Mouse (Mus musculus) embryonic facial prominence, embryonic 14.5 days (tissue): ENCODE measurements at regions not wholly inside any gene's neighbourhood (a gene's known extent, or its start where the extent isn't known, plus 50 kb on each side); places are given as distances from the start of the nearest gene placed in this dataset.
A peak's percentile ranks its signal among the peaks of the same experiment; 100 is the strongest.

Experiments used
- ATAC-seq: fragments of 200-750 bp; cut with Nextera tagmentation; 2 replicates; pipeline ENCODE4 v1.8.0; 2017; ENCODE audit warnings: low read depth, moderate number of reproducible peaks, moderate TSS enrichment
- DNase-seq: peaks from one replicate; pipeline ENCODE4 v3.0.0-alpha.2; 2015; ENCODE audit warnings: low spot score
- H3K27ac ChIP-seq: fragments of 300-500 bp; sonication (generic); replicated peaks from 2 replicates; pipeline ENCODE4 v1.5.1; 2014; ENCODE audit warnings: low read depth, mild to moderate bottlenecking, low read length, moderate library complexity
- H3K27me3 ChIP-seq: fragments of 300-500 bp; sonication (generic); replicated peaks from 2 replicates; pipeline ENCODE4 v1.6.1; 2014; ENCODE audit warnings: low read length; ENCODE audit not compliant: control insufficient read depth, insufficient read depth
- H3K36me3 ChIP-seq: fragments of 300-500 bp; sonication (generic); 2 replicates; pipeline ENCODE4 v1.6.1; 2014; ENCODE audit warnings: low read length, mixed read lengths; ENCODE audit not compliant: control insufficient read depth, insufficient read depth
- H3K4me1 ChIP-seq: fragments of 300-500 bp; sonication (generic); 2 replicates; pipeline ENCODE4 v1.6.1; 2014; ENCODE audit warnings: antibody characterized with exemption, low read length; ENCODE audit not compliant: control insufficient read depth, insufficient read depth
- H3K4me2 ChIP-seq: fragments of 300-500 bp; sonication (generic); 2 replicates; pipeline ENCODE4 v1.6.1; 2014; ENCODE audit warnings: low read depth, mild to moderate bottlenecking, low read length, moderate library complexity, mixed read lengths
- H3K4me3 ChIP-seq: fragments of 300-500 bp; sonication (generic); 2 replicates; pipeline ENCODE4 v1.5.1; 2014; ENCODE audit warnings: low read depth, mild to moderate bottlenecking, low read length
- H3K9ac ChIP-seq: fragments of 300-500 bp; sonication (generic); 2 replicates; pipeline ENCODE4 v1.6.1; 2014; ENCODE audit warnings: low read depth, mild to moderate bottlenecking, low read length, moderate library complexity, mixed read lengths
- H3K9me3 ChIP-seq: fragments of 300-500 bp; sonication (generic); 2 replicates; pipeline ENCODE4 v1.6.1; 2016; ENCODE audit warnings: low read length; ENCODE audit not compliant: control insufficient read depth
- WGBS: fragments of 180-500 bp; shearing (Covaris S2); extraction: QIAGEN DNeasy Blood & Tissue Kit; methylation state at CpG from one replicate; pipeline ENCODE4 v1.1.7; 2014; 5-methylcytosine and 5-hydroxymethylcytosine counted together

DNA sequence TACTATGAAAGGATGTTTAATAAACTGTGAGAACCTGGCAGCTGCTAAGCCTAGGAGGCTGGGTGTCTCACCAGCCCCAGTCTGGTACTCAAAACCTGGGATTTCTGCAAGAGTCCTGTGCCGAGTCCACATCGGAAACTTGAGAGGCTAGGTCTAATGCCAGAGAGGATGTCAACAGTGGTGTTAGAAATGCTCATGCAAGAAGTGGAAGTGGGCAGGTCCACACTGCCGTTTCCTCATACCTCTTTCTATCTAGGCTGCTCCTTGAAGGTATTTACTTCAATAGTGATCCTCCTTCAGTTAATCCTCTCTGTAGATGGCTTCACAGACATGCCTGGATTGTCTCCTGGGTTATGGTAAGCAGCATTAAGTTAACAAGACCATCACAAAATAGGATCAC, 168.6 kb upstream of the Far2 start:
- ATAC-seq, result no peak
- H3K4me1 ChIP-seq, result no peaks in the 10 kb centered on the region
- no peak overlapping the region for H3K9ac ChIP-seq
- no peaks in the 10 kb centered on the region for H3K27me3 ChIP-seq
- no peaks in the 10 kb centered on the region for H3K9me3 ChIP-seq
- H3K4me2 ChIP-seq, result no peak overlapping the region
- H3K27ac ChIP-seq, result no peak overlapping the region
- DNase-seq, result no peak
- H3K36me3 ChIP-seq, result no peaks in the 10 kb centered on the region
- H3K4me3 ChIP-seq, result no peak overlapping the region
- 72% methylated on average over 3 of the region's 3 CpGs for WGBS

- 78% methylated on average over 4 of the region's 4 CpGs for WGBS
- Histone ChIP-seq H3K9ac (no peak overlapping the region), H3K27ac (no peak overlapping the region), H3K4me1 (no peaks in the 10 kb centered on the region), H3K4me2 (no peak overlapping the region), H3K27me3 (no peaks in the 10 kb centered on the region), H3K9me3 (peaks cover 12% of the 10 kb centered on the region), H3K36me3 (no peaks in the 10 kb centered on the region), H3K4me3 (no peak overlapping the region)
- DNase-seq (no peak), ATAC-seq (no peak)
Measured at GRCm38 (mm10) chr6:147885902-147886301, 161.2 kb upstream of the Far2 start.

DNA sequence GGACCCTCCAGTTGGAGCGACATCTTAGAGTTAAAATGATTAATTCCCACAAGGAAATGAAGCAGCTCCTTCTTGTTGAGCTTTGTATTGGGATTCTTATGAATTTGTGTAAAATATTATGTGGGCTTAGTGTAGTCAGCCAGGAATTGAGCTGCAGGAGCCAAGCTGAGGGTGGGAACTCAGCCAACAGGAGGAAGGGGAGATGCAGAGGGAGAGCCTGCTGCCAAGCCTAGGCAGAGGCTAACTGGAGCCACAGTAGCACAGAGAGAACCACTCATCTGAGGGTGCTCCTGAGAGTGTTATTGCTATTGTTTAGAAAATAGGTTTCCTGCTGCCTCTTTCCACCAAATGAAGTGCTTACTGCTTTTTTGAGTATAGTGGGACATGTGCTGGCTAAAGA, 127.4 kb upstream of the Far2 start:
- DNase-seq (peak; percentile 64), ATAC-seq (no peak)
- Histone ChIP-seq H3K36me3 (no peaks in the 10 kb centered on the region), H3K9me3 (no peaks in the 10 kb centered on the region), H3K4me2 (no peak overlapping the region), H3K27ac (no peak overlapping the region), H3K27me3 (no peaks in the 10 kb centered on the region), H3K9ac (no peak overlapping the region), H3K4me3 (no peak overlapping the region), H3K4me1 (peaks cover 6% of the 10 kb centered on the region; the same call in 1 of the 2 replicates)
- 64% methylated on average over 1 of the region's 1 CpGs for WGBS

DNA sequence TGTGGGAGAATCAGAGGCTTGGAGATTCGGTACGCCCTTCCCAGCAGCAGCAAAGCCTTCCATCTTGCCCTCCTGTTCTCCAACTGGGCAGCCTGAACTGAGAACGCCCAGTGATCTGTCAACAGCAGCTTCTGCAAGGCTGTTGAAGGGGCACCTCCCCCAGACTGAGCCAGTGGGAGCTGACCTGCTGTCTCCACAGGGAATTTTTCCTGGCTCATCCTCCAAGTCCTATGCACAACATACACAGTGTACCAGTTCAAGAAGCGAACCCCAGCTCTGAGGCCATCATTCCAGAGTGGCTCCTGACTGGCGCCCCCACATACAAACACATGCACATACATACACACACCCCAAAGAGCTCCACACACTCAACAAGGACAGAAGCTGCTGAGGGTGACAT, 126.0 kb upstream of the Far2 start:
- no peak for ATAC-seq
- no peaks in the 10 kb centered on the region for H3K27me3 ChIP-seq
- H3K4me2 ChIP-seq, result no peak overlapping the region
- H3K4me3 ChIP-seq, result no peak overlapping the region
- H3K27ac ChIP-seq, result no peak overlapping the region
- DNase-seq, result no peak
- 72% methylated on average over 5 of the region's 5 CpGs for WGBS
- H3K9ac ChIP-seq, result no peak overlapping the region
- H3K9me3 ChIP-seq, result no peaks in the 10 kb centered on the region
- H3K36me3 ChIP-seq, result no peaks in the 10 kb centered on the region
- peaks cover 6% of the 10 kb centered on the region; the same call in 1 of the 2 replicates for H3K4me1 ChIP-seq

DNA sequence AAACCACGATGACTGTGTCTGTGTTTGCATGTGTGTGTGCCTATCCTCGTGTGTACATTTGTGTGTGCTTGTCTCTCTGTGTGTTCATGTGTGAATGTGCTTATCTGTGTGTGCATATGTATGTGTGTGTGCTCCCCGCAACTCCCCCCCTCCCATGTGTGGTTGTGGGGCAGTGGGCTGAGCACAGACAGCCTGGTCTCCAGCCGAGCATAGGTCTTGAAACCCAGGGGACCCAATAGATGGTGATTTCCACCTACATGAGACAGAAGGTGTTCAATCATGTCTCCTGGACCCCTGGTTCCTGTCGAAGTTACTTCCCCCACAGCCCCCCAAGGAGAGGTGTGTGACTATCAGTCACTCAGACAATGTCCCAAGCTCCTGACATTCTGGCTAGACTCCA, 124.6 kb upstream of the Far2 start:
- H3K9ac ChIP-seq, result no peak overlapping the region
- no peak for DNase-seq
- H3K4me1 ChIP-seq, result peaks cover 6% of the 10 kb centered on the region; the same call in 1 of the 2 replicates
- no peak overlapping the region for H3K4me2 ChIP-seq
- no peaks in the 10 kb centered on the region for H3K36me3 ChIP-seq
- WGBS, result 72% methylated on average over 5 of the region's 5 CpGs
- no peak overlapping the region for H3K4me3 ChIP-seq
- no peak overlapping the region for H3K27ac ChIP-seq
- ATAC-seq, result no peak
- H3K9me3 ChIP-seq, result no peaks in the 10 kb centered on the region
- H3K27me3 ChIP-seq, result no peaks in the 10 kb centered on the region

- Histone ChIP-seq H3K4me1 (peaks cover 6% of the 10 kb centered on the region; the same call in 1 of the 2 replicates), H3K9ac (no peak overlapping the region), H3K36me3 (no peaks in the 10 kb centered on the region), H3K4me2 (no peak overlapping the region), H3K27me3 (no peaks in the 10 kb centered on the region), H3K9me3 (no peaks in the 10 kb centered on the region), H3K4me3 (no peak overlapping the region), H3K27ac (no peak overlapping the region)
- 88% methylated on average over 8 of the region's 8 CpGs for WGBS
- ATAC-seq, result no peak
- DNase-seq, result no peak
Measured at GRCm38 (mm10) chr6:147923246-147923645, 123.8 kb upstream of the Far2 start.

DNA sequence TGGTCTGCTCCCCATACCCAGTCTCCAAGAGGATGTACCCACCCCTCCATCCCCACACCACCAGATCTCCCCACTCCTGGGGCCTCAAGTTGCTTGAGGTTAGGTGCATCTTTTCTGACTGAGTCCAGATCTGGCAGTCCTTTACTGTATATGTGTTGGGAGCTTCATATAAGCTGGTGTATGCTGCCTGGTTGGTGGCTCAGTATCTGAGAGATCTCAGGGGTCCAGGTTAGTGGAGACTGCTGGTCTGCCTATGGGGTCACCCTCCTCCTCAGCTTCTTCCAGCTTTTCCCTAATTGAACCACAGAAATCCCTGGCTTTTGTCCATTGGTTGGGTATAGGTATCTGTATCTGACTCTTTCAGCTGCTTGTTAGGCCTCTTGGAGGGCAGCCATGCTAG, 118.1 kb upstream of the Far2 start:
- H3K4me1 ChIP-seq, result no peaks in the 10 kb centered on the region
- no peak overlapping the region for H3K9ac ChIP-seq
- no peak overlapping the region for H3K4me2 ChIP-seq
- H3K27me3 ChIP-seq, result no peaks in the 10 kb centered on the region
- DNase-seq (no peak), ATAC-seq (no peak)
- H3K27ac ChIP-seq, result no peak overlapping the region
- no peaks in the 10 kb centered on the region for H3K9me3 ChIP-seq
- H3K4me3 ChIP-seq, result no peak overlapping the region
- H3K36me3 ChIP-seq, result no peaks in the 10 kb centered on the region

DNA sequence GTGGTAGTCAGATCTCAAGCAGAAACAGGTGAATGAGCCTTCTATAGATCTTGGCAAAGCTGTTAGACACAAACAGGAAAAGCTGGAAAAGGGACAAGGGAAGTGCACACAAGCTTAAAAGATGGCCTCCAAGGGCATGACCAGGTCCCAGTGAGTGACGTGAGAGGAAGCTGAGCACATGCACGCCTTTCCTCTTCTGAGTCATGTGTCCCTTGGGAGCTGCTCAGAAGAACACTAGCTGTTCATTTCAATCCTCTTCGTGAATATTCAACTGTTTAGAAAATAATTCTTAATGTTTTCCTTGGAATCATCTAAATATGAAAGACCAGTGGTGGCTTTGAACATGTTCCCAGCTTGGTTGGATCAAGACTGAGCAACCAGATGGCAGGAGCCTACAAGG, 103.0 kb upstream of the Far2 start:
- no peaks in the 10 kb centered on the region for H3K36me3 ChIP-seq
- no peaks in the 10 kb centered on the region for H3K4me1 ChIP-seq
- no peak overlapping the region for H3K27ac ChIP-seq
- no peaks in the 10 kb centered on the region for H3K27me3 ChIP-seq
- no peaks in the 10 kb centered on the region for H3K9me3 ChIP-seq
- WGBS, result 73% methylated on average over 3 of the region's 3 CpGs
- no peak overlapping the region for H3K4me2 ChIP-seq
- no peak overlapping the region for H3K9ac ChIP-seq
- H3K4me3 ChIP-seq, result no peak overlapping the region
- DNase-seq (no peak), ATAC-seq (no peak)

DNA sequence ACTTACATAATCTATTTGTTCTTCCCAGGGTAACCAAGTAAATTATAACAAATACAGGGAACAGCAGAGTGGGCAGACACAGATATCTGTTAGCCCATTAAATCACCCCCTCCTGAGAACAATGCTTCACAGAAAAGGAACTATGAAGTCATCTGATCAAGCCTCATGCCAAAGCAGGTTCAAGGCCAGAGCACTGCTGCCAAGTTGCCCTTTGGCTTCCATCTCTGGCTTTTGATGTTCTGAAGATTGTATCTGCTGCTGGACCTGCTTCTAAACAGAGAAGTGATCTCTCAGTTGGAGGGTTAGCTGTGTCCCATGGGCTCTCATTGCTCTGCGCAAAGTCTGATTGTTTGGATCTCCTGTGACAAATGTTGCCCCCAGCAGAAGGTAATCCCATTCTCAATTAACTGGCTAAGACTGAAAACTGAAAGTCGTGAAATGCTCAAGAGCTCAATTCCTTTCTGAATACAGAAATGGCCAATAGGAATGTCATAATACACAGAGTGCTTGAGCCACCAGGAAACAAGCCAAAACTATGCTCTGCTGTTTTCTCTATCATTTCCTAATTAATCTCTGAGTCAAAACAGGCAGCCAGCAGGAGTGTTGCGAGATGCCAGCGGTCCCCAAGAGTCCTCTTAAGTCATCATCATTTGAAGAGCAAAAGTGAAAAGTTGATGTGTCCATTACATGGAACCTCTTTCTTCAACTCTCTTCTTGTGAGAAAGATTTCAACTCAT, 102.0 kb upstream of the Far2 start:
- no peak overlapping the region for H3K27ac ChIP-seq
- no peak for DNase-seq
- no peak overlapping the region for H3K4me2 ChIP-seq
- no peaks in the 10 kb centered on the region for H3K4me1 ChIP-seq
- no peak overlapping the region for H3K4me3 ChIP-seq
- no peaks in the 10 kb centered on the region for H3K27me3 ChIP-seq
- H3K36me3 ChIP-seq, result no peaks in the 10 kb centered on the region
- H3K9me3 ChIP-seq, result no peaks in the 10 kb centered on the region
- H3K9ac ChIP-seq, result no peak overlapping the region
- 77% methylated on average over 4 of the region's 4 CpGs for WGBS
- no peak for ATAC-seq
